Mouse (Mus musculus) stomach, embryonic 15.5 days (tissue): ENCODE results near the gene Fkbp2. TPM values are rescaled to one million over a fixed set of nuclear protein-coding genes. Genes with fewer than 3 reads are reported as not detected.

Experiments
- ATAC-seq: fragments of 200-750 bp; cut with Nextera tagmentation; 2 replicates; pipeline ENCODE4 v1.8.0; 2017; ENCODE audit warnings: low read depth, moderate number of reproducible peaks, moderate TSS enrichment; ENCODE audit not compliant: insufficient read depth, low FRiP score
- H3K27ac ChIP-seq: fragments of 300-500 bp; sonication (generic); 2 replicates; pipeline ENCODE4 v1.5.1; 2015; ENCODE audit warnings: mild to moderate bottlenecking, inconsistent platforms
- H3K27me3 ChIP-seq: fragments of 300-500 bp; sonication (generic); replicated peaks from 2 replicates; pipeline ENCODE4 v1.6.1; 2015; ENCODE audit warnings: inconsistent platforms
- H3K36me3 ChIP-seq: fragments of 300-500 bp; sonication (generic); 2 replicates; pipeline ENCODE4 v1.6.1; 2015; ENCODE audit warnings: inconsistent platforms
- H3K4me1 ChIP-seq: fragments of 300-500 bp; sonication (generic); 2 replicates; pipeline ENCODE4 v1.6.1; 2015; ENCODE audit warnings: inconsistent platforms
- H3K4me2 ChIP-seq: fragments of 300-500 bp; sonication (generic); 2 replicates; pipeline ENCODE4 v1.6.1; 2015; ENCODE audit warnings: mild to moderate bottlenecking, inconsistent platforms
- H3K4me3 ChIP-seq: fragments of 300-500 bp; sonication (generic); replicated peaks from 2 replicates; pipeline ENCODE4 v1.5.1; 2015; ENCODE audit warnings: inconsistent platforms
- H3K9ac ChIP-seq: fragments of 300-500 bp; sonication (generic); 2 replicates; pipeline ENCODE4 v1.6.1; 2015; ENCODE audit warnings: inconsistent platforms
- H3K9me3 ChIP-seq: fragments of 300-500 bp; sonication (generic); 2 replicates; pipeline ENCODE4 v1.6.1; 2016; ENCODE audit warnings: inconsistent platforms
- WGBS: fragments of 180-500 bp; shearing (Covaris S2); methylation state at CpG from one replicate; pipeline ENCODE4 v1.1.7; 2015; 5-methylcytosine and 5-hydroxymethylcytosine counted together
- polyA plus RNA-seq: library from polyadenylated mRNA; unstranded; fragments of >200 nt; fragmentation: Nextera tagmentation; extraction: Ambion mirVana; gene quantifications from 2 replicates; pipeline ENCODE4 v1.2.1, GENCODE M21; 2015

Fkbp2 gene
- polyA plus RNA-seq, 1 experiment from 2014 or later = 156 TPM

DNA sequence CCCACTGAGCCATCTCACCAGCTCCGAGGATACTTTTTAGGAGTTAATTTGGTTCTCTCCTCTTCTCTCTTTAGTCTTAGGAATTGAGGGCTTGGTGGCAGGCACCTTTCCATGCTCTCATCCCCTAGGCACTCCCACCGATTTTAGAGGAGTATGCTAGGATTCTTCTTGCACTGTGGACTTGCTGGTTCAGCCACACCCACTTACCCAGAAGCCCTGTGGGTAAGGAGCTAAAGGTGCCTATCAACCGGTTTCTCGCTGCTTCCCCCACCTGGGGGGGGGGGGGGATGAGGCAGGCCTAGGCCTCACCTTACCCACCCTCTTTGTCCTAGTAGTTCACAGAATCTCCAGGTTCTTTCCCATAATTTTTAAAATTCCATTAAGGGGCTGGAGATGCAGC, 32.6 kb downstream of the Fkbp2 start:
- no peaks in the 10 kb centered on the region for H3K9me3 ChIP-seq
- H3K4me2 ChIP-seq = no peak overlapping the region
- H3K4me3 ChIP-seq = no peak overlapping the region
- H3K27ac ChIP-seq = no peak overlapping the region
- H3K9ac ChIP-seq = no peak overlapping the region
- no peaks in the 10 kb centered on the region for H3K27me3 ChIP-seq
- H3K4me1 ChIP-seq = peaks cover 20% of the 10 kb centered on the region
- no peaks in the 10 kb centered on the region for H3K36me3 ChIP-seq
- 54% methylated on average over 4 of the region's 4 CpGs for WGBS
- no peak for ATAC-seq

DNA sequence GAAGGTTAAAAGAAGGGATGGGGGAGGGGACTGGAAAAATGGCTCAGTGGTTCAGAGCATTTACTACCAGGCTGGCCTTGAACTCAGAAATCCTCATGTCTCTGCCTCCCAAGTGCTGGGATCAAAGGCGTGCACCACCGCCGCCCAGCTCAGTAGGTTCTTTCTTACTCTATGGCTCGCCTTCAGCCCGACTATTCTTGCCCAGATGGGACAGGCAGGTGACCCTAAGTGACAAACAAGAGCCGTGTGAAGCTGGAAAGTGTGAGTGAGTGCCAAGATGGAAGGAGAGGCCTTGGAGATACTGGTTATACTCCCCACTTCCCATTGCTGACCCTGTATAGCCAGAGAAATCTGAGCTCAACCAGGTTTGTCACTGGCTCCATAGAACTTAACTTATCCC, 36.6 kb downstream of the Fkbp2 start:
- no peak overlapping the region for H3K27ac ChIP-seq
- ATAC-seq = no peak
- no peaks in the 10 kb centered on the region for H3K27me3 ChIP-seq
- no peaks in the 10 kb centered on the region for H3K36me3 ChIP-seq
- peaks cover 27% of the 10 kb centered on the region for H3K4me1 ChIP-seq
- H3K4me2 ChIP-seq = no peak overlapping the region
- H3K4me3 ChIP-seq = no peak overlapping the region
- WGBS = 94% methylated on average over 6 of the region's 6 CpGs
- no peak overlapping the region for H3K9ac ChIP-seq
- no peaks in the 10 kb centered on the region for H3K9me3 ChIP-seq

DNA sequence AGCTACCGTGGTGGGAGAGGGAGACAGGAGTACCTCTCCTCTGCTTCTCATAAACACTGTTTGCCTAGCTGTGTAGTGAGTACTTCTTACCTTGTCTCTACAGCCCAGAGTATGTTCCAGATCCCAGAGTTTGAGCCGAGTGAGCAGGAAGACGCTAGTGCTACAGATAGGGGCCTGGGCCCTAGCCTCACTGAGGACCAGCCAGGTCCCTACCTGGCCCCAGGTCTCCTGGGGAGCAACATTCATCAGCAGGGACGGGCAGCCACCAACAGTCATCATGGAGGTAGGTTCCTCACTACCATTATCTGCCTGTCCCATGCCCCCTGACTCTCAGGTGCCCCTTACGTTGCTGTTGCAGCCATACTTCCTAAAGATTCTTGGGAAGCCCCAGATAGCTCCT, 37.5 kb downstream of the Fkbp2 start:
- Histone ChIP-seq H3K9ac (peak overlapping the region; percentile 81), H3K36me3 (no peaks in the 10 kb centered on the region), H3K4me3 (peak overlapping the region; percentile 72), H3K27me3 (no peaks in the 10 kb centered on the region), H3K4me1 (peaks cover 27% of the 10 kb centered on the region), H3K4me2 (peak overlapping the region; percentile 98), H3K27ac (peak overlapping the region; percentile 98), H3K9me3 (no peaks in the 10 kb centered on the region)
- WGBS = 22% methylated on average over 5 of the region's 5 CpGs
- peak; percentile 0; the same call in 1 of the 2 replicates for ATAC-seq

DNA sequence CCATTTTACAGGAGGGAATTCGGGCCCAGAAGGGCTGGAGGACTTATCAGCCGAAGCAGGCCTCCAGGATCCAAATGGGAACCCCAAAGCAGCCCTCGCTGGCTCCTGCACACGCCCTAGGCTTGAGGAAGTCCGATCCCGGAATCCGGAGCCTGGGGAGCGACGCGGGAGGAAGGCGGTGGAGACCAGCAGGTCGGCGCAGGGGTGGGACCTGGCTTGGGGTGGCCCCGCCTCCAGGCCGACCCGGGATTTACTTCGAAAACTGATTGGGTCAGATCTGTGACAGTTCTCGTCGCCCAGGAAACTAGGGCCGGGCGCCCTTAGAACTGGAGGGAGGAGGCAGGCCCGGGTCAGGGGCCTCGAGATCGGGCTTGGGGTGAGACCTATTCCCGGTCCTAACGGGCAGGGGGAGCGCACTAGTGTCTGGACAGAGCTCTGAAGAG, 38.0 kb downstream of the Fkbp2 start, which contains the start of gene Gpr137:
Gpr137 (minus strand) TSS at position 232 of the 443 bp plus-strand sequence.
- WGBS = under 1% methylated on average over 27 of the region's 27 CpGs

DNA sequence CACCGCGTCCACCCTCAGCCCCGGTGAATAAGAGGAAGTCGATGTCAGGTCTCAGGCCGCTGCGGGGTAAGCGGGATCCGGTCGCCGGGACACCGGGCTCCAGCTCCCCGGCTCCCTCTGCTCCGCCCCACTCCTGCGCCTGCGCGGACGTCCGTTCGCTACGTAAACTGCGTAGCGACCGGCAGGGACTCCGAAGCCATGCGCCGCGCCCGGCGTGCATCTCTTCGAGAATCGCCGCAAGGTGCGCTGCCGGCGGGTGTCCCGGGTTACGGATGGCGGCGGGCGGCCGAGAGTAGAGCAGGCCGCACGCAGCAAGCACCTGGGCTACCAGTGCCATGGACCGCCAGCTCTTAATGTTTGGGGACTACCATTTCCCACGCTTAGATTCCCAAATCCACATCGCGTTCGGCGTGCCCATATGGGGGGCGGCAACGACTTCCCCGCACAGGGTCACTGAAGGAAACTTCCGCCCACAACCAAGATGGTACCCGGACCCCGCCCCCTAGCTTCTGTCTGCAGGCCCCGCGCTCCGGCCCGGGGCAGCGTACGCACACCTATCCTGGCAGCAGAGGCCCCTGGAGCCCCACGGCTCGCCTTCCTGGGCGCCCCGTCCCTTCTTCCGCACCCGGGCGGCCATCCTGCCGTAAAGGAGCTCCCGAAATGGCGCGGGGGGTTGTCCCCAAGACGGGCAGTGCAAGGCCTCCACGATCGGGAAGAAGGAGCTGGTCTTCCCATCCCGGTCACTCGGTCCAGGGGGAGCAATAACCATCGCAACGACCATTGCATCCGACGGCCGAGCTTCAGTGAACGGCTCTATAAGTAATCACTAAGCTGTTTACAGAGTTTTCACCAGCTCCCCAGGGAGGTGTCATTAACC, 38.7 kb downstream of the Fkbp2 start, which contains the start of gene Bad:
Bad (plus strand) TSS at position 490 of the 877 bp plus-strand sequence.
- peak; percentile 73 for ATAC-seq
- 0% methylated on average over 83 of the region's 83 CpGs for WGBS
- Histone ChIP-seq H3K27ac (peak within 1 kb of the TSS; percentile 98), H3K9ac (peak within 1 kb of the TSS; percentile 88), H3K4me2 (peak within 1 kb of the TSS; percentile 98), H3K9me3 (no peaks in the 10 kb centered on the region), H3K27me3 (no peaks in the 10 kb centered on the region), H3K4me3 (peak within 1 kb of the TSS; percentile 72), H3K36me3 (no peaks in the 10 kb centered on the region), H3K4me1 (peaks cover 24% of the 10 kb centered on the region)

More for the DNA sequence above, 38.0 kb downstream of the Fkbp2 start, which contains the start of gene Gpr137:
- peak; percentile 91 for ATAC-seq
- Histone ChIP-seq H3K4me3 (peak within 1 kb of the TSS; percentile 72), H3K36me3 (no peaks in the 10 kb centered on the region), H3K9ac (peak within 1 kb of the TSS; percentile 88), H3K4me2 (peak within 1 kb of the TSS; percentile 98), H3K27me3 (no peaks in the 10 kb centered on the region), H3K27ac (peak within 1 kb of the TSS; percentile 98), H3K4me1 (peaks cover 26% of the 10 kb centered on the region), H3K9me3 (no peaks in the 10 kb centered on the region)

DNA sequence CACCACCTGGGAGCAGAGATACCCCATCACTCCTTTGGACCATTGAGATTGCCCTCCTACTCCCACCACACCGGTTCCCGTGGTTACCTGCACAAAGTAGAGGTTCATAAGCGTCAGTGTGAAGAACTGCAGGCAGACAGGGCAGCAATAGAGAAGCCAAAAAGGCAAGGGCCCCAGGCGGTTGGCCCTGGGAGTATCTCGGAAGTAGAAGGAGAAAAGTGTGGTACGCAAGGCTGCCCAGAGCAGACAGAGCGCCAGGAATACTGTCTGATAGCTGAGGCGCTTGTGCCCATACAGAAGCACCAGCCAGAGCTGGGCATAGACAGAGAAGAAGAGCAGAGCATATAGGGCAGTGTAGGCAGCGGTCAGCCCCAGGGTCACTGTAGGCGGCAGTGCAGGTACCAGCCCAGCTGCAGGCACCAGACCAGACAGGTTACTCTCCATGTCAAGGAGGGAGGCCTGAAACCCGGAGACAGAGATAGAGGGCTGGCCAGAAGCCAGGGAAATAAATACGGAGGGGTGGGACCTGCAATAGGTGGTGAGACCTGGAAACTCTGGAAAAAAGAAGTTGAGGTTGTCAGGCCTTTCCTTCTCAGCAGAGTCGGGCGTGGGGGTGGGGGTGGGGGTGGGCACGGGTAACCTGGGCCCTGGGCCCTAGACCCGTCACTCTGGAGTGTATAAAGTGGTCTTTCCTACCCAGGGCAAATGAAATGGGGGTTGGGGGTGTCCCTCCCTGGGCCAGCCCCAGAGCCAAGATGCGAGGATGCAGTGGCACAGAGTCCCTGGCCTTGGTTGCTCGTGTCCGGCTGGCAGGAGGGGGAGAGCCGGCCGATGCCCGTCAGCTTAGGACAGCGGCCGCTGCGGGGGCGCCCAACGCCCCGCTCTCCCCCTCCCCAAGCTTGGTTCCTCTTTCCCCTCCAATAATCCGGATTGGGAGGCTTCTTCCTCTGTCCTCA, 39.6 kb downstream of the Fkbp2 start:
- Histone ChIP-seq H3K4me2 (peak overlapping the region; percentile 98), H3K9ac (peak overlapping the region; percentile 88), H3K27ac (peak overlapping the region; percentile 98), H3K27me3 (0 out of 2 replicates have a peak, but pooled peaks cover 6% of the 10 kb centered on the region), H3K9me3 (no peaks in the 10 kb centered on the region), H3K4me1 (peaks cover 24% of the 10 kb centered on the region), H3K36me3 (no peaks in the 10 kb centered on the region), H3K4me3 (peak overlapping the region; percentile 72)
- no peak for ATAC-seq
- WGBS = 19% methylated on average over 29 of the region's 29 CpGs

DNA sequence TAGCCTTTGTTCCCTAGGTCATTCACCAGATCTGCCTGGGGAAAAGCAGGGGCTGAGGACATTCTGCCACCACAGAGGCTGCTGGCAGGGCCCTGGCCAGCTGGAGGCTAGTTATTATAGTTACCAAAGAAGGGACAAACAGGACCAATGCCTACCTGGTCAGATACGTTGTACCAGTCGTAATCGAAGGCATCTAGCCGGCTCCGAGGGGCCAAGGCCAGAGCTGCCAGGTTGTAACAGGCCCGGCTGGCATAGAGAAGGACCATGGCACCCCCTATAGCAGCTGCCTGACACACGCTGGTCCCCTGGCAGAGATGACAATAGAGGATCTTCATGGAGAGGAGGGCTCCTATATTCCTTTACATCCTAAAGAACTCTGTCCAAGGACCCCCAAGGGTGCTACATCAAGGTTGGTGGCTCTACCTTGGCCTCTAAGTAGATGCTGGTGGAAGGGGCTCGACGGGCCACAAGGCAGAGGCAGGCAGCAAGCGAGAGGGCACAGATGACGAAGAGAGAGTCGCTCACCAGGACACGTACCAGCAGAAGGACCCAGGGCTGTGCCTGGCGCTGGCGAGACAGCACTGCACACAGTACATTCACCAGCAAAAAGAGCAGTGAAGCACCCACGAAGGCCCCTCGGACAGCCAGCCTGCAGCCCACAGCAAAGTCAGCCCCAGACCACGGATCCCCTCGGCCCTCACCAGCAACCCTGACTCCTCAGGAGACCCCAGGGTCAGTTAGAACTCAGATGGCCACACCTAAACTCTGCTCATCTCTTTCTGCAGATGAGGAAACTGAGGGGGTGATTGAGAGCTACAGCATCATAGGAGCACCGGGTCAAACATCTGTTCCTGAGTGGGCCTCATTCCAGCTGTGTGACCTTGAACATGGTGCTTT, 40.9 kb downstream of the Fkbp2 start:
- H3K9me3 ChIP-seq = no peaks in the 10 kb centered on the region
- H3K9ac ChIP-seq = no peak overlapping the region
- H3K4me3 ChIP-seq = no peak overlapping the region
- H3K27ac ChIP-seq = no peak overlapping the region
- H3K4me2 ChIP-seq = no peak overlapping the region
- WGBS = 85% methylated on average over 20 of the region's 20 CpGs
- H3K36me3 ChIP-seq = no peaks in the 10 kb centered on the region
- peaks cover 18% of the 10 kb centered on the region for H3K27me3 ChIP-seq
- ATAC-seq = no peak
- H3K4me1 ChIP-seq = peaks cover 25% of the 10 kb centered on the region

DNA sequence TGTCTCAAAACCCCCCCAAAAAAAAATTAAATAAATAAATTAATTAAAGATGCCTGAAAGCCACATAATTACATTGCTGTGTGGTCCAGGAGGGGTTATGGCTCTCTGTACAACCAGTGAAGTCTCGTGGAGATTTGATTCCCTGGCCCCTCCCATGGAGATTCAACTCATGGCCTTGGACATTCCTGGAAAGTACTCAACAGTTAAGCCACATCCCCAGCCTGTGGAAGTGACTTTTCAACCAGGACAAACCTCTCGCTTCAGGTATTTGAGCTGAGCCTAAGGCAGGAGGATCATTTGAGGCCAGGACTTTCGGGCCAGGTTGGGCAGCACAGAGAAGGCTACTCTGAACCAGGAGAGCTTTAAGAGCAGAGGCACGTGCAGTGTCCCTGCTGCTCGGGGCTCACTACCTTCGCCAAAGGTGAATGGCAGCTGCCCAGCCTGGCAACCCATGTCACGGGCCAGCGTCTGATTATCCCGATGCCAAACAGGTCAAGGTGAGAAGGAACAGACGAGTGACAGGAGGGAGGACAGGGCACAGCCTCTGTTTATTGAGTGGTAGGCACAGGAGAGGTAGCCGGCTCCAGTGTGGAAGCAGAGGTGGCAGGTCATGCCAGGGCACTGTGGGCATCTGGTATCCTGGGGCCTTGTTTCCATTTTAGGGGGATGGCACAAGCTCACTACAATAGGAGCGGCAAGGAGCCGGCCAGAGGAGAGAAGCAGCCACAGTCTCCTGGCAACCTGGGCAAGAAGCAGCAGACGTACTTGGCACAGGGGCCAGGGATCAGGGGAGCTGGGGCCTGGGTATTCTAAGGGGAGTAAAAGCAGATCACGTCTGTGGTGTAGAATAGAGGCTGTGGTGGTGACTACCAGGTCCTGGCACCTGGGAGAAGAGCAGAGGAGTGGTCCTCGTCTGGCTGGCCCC, 42.5 kb downstream of the Fkbp2 start:
- no peak overlapping the region for H3K27ac ChIP-seq
- no peaks in the 10 kb centered on the region for H3K9me3 ChIP-seq
- no peaks in the 10 kb centered on the region for H3K36me3 ChIP-seq
- 78% methylated on average over 16 of the region's 16 CpGs for WGBS
- no peak overlapping the region for H3K4me3 ChIP-seq
- no peak for ATAC-seq
- H3K27me3 ChIP-seq = peaks cover 33% of the 10 kb centered on the region
- no peak overlapping the region for H3K4me2 ChIP-seq
- H3K4me1 ChIP-seq = peaks cover 26% of the 10 kb centered on the region
- no peak overlapping the region for H3K9ac ChIP-seq

DNA sequence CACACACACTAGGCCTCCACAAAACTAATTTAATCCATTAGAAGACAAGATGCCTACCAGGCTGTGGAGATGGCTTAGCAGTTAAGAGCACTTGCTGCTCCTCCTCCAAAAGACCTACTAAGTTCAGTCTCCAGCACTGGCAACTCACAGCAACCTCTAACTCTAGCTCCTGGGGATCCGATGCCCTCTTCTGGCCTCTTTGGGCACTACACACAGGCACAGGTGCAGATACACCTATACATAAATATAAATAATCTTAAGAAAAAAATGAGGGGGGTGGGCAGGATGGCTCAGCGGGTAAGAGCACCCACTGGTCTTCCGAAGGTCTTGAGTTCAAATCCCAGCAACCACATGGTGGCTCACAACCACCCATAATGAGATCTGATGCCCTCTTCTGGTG, 44.0 kb downstream of the Fkbp2 start:
- Histone ChIP-seq H3K9ac (no peak overlapping the region), H3K27me3 (peaks cover 48% of the 10 kb centered on the region), H3K27ac (no peak overlapping the region), H3K9me3 (no peaks in the 10 kb centered on the region), H3K4me3 (no peak overlapping the region), H3K4me1 (peaks cover 22% of the 10 kb centered on the region), H3K4me2 (no peak overlapping the region), H3K36me3 (no peaks in the 10 kb centered on the region)
- ATAC-seq = no peak
- 23% methylated on average over 3 of the region's 3 CpGs for WGBS

DNA sequence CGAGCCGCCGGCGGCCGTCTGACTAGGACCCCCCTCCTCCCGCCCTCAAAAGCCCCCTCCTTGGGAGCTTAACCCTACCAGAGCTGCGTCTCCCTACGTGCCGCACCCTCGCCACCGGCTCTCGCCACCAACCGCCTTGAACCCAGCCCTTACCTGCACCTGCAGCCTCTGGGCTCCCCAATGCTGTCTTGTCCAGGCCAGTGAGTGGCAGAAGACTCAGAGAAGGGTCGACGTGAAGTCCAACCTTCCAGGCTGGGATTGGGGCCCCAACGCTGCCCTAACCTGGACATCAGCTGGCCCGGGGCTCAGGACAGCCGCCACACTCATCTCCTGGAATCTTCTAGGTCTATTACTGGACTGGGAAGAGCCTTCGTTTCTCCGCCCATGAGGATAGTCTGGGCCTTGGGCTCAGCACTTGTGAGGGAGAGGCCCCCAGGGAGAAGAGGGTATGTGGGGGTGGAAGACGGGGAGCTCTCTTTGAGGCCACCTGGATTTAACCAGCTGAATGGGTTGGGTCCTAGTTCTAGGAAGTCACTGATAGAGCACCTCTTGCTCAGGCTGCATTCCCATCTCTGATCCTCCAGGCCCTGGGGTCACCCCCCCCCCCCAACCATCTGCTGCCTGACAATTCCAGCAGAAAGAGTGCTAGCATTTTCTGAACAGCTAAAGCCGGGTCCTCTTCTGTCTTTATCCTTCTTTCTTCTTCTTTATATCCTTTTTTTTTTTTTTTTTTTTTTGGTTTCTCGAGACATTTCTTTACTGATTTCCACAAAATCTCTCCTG, 45.9 kb downstream of the Fkbp2 start, which contains the start of gene Kcnk4:
Kcnk4 (minus strand) TSS at position 321 of the 783 bp plus-strand sequence.
- Histone ChIP-seq H3K36me3 (no peaks in the 10 kb centered on the region), H3K9ac (peak within 1 kb of the TSS; percentile 46), H3K27ac (no peak within 1 kb of the TSS), H3K27me3 (peaks cover 52% of the 10 kb centered on the region), H3K9me3 (no peaks in the 10 kb centered on the region), H3K4me2 (peak within 1 kb of the TSS; percentile 85), H3K4me1 (peaks cover 10% of the 10 kb centered on the region), H3K4me3 (peak within 1 kb of the TSS; percentile 43)
- 11% methylated on average over 23 of the region's 23 CpGs for WGBS
- ATAC-seq = no peak
